Mouse (Mus musculus) embryonic fibroblast, embryonic 13.5 days (primary cell): ENCODE data around the gene 2810408A11Rik.

ENCODE experiments used
- CTCF ChIP-seq: IDR thresholded peaks from 2 replicates; pipeline ENCODE4 v1.5.1; 2011; ENCODE audit warnings: mild to moderate bottlenecking, control low read depth, low read length, moderate library complexity, borderline replicate concordance; ENCODE audit not compliant: insufficient read depth
- POLR2A ChIP-seq: IDR thresholded peaks from 2 replicates; pipeline ENCODE4 v1.6.1; 2011; ENCODE audit warnings: low read depth, mild to moderate bottlenecking, control low read depth, low read length, moderate library complexity

- TF ChIP-seq CTCF: no peak
- TF ChIP-seq POLR2A: no peak
These were observed 33.9 kb upstream of the 2810408A11Rik start for GRCm38 (mm10) chr11:69934681-69935080.
